Mouse (Mus musculus): Measurements from ENCODE around the gene Phactr1. TPM values are rescaled to one million over a fixed set of nuclear protein-coding genes. Genes with fewer than 3 reads are reported as not detected.

Phactr1 gene
- polyA plus RNA-seq, 1 experiment from 2014 or later, result 41.1 TPM

DNA sequence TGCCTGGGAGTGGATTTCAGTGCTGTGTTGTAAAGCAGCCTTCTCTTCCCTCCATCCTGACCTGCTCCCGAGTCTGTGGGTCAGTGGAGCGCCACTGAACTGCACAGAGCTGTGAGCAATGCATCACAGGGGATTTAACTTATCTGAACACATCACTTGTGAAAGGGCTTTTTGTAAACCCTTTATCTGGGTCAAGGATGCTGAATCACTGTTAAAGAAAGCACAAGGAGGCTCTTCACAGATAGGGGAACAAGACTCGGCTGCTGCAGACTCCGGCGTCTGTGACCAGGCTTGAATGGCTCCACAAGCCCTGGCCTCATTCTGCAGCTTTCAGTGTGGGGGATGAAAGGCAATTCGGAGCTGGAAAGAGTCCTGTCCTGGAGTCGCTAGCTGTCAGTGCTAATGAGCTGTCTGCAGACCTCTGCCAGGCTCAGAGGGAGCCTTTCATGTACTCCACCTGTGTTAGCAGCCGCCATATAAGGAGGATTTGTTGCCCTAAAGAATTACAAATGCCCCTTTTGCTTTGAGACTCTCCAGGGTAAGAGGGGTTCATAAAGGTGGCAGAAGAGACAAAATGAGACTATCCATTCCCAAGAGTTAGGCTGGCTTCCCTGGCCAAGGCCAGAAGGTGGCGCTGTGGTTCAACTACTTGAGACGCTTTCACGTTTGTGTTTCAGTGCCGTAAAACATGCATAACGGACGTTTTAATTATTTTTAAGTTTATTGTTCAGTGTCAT is 502.2 kb downstream of the Phactr1 start:
- Histone ChIP-seq H3K4me3 (ENCODE audit: low read depth, low read length) (0 out of 2 replicates have a peak overlapping the region, but pooled peaks have one; percentile 6), H3K9me3 (ENCODE audit: control insufficient read depth, low read length) (no peaks in the 10 kb centered on the region), H3K36me3 (ENCODE audit: control insufficient read depth, insufficient read depth, low read length) (no peaks in the 10 kb centered on the region), H3K9ac (ENCODE audit: low read length) (no peak overlapping the region), H3K4me2 (ENCODE audit: low read depth) (peak overlapping the region; percentile 29), H3K27me3 (ENCODE audit: control insufficient read depth, insufficient read depth, low read length) (no peaks in the 10 kb centered on the region), H3K4me1 (ENCODE audit: control insufficient read depth, insufficient read depth, low read length) (no peaks in the 10 kb centered on the region; the same call in 1 of the 2 replicates), H3K27ac (ENCODE audit: low read depth, low read length) (no peak overlapping the region)
- ATAC-seq (ENCODE audit: insufficient read depth, low FRiP score, low TSS enrichment) (no peak), DNase-seq (ENCODE audit: low spot score) (peak; percentile 86)
- WGBS, result 23% methylated on average over 14 of the region's 14 CpGs

DNA sequence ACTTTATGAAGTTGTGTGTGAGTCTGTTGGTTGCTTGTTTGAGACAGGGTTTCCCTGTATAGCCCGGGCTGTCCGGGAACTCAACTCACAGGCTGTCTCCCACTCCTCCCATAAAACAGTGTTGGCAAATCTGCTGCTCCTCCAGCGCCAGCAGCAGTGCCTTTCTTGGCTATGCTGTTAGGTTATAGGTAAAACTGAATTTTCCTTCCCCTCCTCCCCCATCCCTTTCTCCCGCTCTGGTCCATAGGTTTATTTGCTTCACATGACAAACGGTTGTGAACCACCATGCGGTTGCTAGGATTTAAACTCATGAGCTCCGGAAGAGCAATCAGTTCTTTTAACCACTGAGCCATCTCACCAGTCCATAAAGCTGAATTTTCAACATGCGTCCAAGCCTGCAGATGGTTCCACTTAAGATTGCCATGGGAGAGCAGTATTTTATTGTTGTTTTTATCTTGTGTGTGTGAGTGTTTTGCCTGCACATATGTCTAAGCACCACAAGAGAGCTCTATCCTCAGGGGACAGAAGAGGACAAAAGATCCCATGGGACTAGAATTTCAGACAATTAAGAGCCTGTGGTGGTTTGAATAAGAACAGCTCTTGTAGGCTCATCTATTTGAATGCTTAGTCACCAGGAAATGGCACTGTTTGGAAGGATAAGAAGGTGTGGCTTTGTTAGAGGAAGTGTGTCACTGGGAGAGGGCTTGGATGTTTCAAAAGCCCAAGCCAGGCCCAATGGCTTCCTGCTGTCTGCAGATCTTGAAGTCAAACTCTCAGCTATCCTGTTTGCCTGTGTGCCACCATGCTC is 503.0 kb downstream of the Phactr1 start:
- peak overlapping the region; percentile 29 for H3K4me2 ChIP-seq (ENCODE audit: low read depth)
- H3K27me3 ChIP-seq (ENCODE audit: control insufficient read depth, insufficient read depth, low read length), result no peaks in the 10 kb centered on the region
- no peak overlapping the region for H3K27ac ChIP-seq (ENCODE audit: low read depth, low read length)
- no peak for ATAC-seq (ENCODE audit: insufficient read depth, low FRiP score, low TSS enrichment)
- no peaks in the 10 kb centered on the region; the same call in 1 of the 2 replicates for H3K4me1 ChIP-seq (ENCODE audit: control insufficient read depth, insufficient read depth, low read length)
- H3K9me3 ChIP-seq (ENCODE audit: control insufficient read depth, low read length), result no peaks in the 10 kb centered on the region
- 0 out of 2 replicates have a peak overlapping the region, but pooled peaks have one; percentile 6 for H3K9ac ChIP-seq (ENCODE audit: low read length)
- no peaks in the 10 kb centered on the region for H3K36me3 ChIP-seq (ENCODE audit: control insufficient read depth, insufficient read depth, low read length)
- peak overlapping the region; percentile 6; the same call in 1 of the 2 replicates for H3K4me3 ChIP-seq (ENCODE audit: low read depth, low read length)
- 60% methylated on average over 8 of the region's 8 CpGs for WGBS
- DNase-seq (ENCODE audit: low spot score), result no peak

DNA sequence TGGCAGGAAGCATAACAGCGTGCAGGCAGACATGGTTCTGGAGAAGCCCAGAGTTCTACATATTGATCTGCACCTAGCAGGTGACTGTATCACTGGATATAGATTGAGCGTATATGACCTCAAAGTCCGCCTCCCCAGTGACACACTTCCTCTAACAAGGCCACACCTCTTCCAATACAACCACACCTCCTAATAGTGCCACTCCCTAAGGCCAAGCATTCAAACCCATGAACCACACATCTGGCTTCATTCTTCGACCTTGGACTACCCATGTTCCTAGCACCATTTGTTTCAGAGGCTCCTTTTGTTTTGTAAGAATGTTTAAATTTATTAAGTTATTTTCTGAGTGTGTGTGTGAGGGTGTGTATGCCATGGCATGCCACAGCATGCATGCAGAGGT is 507.3 kb downstream of the Phactr1 start:
- Histone ChIP-seq H3K27me3 (ENCODE audit: control insufficient read depth, insufficient read depth, low read length) (no peaks in the 10 kb centered on the region), H3K4me3 (ENCODE audit: low read depth, low read length) (no peak overlapping the region), H3K36me3 (ENCODE audit: control insufficient read depth, insufficient read depth, low read length) (no peaks in the 10 kb centered on the region), H3K9ac (ENCODE audit: low read length) (no peak overlapping the region), H3K9me3 (ENCODE audit: control insufficient read depth, low read length) (no peaks in the 10 kb centered on the region), H3K27ac (ENCODE audit: low read depth, low read length) (no peak overlapping the region), H3K4me1 (ENCODE audit: control insufficient read depth, insufficient read depth, low read length) (no peaks in the 10 kb centered on the region), H3K4me2 (ENCODE audit: low read depth) (no peak overlapping the region)
- 93% methylated on average over 4 of the region's 4 CpGs for WGBS
- ATAC-seq (ENCODE audit: insufficient read depth, low FRiP score, low TSS enrichment) (no peak), DNase-seq (ENCODE audit: low spot score) (no peak)
